Mouse (Mus musculus): ENCODE data around the gene Sh3bp5. TPM values are rescaled to one million over a fixed set of nuclear protein-coding genes. Genes with fewer than 3 reads are reported as not detected.

Sh3bp5 gene
- total and polyA plus RNA-seq, 3 experiments, result 27.0 to 58.3 (median 51.0) TPM

- intact Hi-C loops (cut with DNase I), result loop anchor here (5.0 kb wide), 1 partner anchor 33 kb away; no protein-coding TSS in a partner anchor
- Histone ChIP-seq H3K79me2 (replicated peaks; ENCODE audit: control insufficient read depth, insufficient read depth, low read length) (0 out of 2 replicates have a peak, but pooled peaks cover 2% of the 10 kb centered on the region), H3K27ac (peak overlapping the region; percentile 84), H3K36me3 (ENCODE audit: control insufficient read depth, insufficient read depth, low read length) (peaks cover 13% of the 10 kb centered on the region), H3K4me1 (ENCODE audit: control insufficient read depth, insufficient read depth, low read length) (peaks cover 18% of the 10 kb centered on the region), H3K27me3 (ENCODE audit: control insufficient read depth, insufficient read depth, low read length) (no peaks in the 10 kb centered on the region), H3K4me3 (peak overlapping the region; percentile 84), H3K9ac (ENCODE audit: low read depth, low read length) (peak overlapping the region; percentile 97)
- TF ChIP-seq EP300 (IDR thresholded peaks at IDR 0.05; ENCODE audit: insufficient read depth, low read depth, low read length) (no peak), POLR2A (IDR thresholded peaks at IDR 0.05; ENCODE audit: insufficient read depth, low read depth, low read length) (no peak), CTCF (IDR thresholded peaks at IDR 0.05) (peak; percentile 41)
- WGBS, result 1% methylated on average over 53 of the region's 53 CpGs
- DNase-seq, result no peak
Observed at GRCm38 (mm10) chr14:31435018-31435915, 611 bp downstream of the Sh3bp5 start.

DNA sequence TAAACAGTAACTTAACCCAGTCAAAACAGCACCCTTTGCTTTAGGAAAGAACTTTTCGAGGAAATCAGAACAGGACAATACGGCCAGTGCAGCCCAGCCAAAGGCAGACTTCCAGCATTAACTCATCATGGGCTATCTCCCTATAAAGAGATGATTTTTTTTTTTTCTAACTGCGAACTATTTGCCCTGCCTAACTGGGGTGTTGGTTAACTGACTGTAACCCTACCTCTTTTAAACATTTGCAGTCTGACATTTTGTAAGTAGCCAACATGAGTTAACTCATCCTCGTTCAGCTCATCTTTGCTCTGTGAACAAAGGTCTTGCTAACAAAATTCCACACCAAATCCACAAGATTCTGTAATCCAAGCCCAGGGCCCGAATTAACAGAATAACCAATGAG is 1.5 kb downstream of the Sh3bp5 start:
- Histone ChIP-seq H3K4me3 (peak overlapping the region; percentile 84), H3K36me3 (ENCODE audit: control insufficient read depth, insufficient read depth, low read length) (peaks cover 13% of the 10 kb centered on the region), H3K79me2 (replicated peaks; ENCODE audit: control insufficient read depth, insufficient read depth, low read length) (0 out of 2 replicates have a peak, but pooled peaks cover 2% of the 10 kb centered on the region), H3K27ac (peak overlapping the region; percentile 84), H3K27me3 (ENCODE audit: control insufficient read depth, insufficient read depth, low read length) (no peaks in the 10 kb centered on the region), H3K9ac (ENCODE audit: low read depth, low read length) (no peak overlapping the region), H3K4me1 (ENCODE audit: control insufficient read depth, insufficient read depth, low read length) (peaks cover 18% of the 10 kb centered on the region)
- DNase-seq, result no peak
- TF ChIP-seq EP300 (IDR thresholded peaks at IDR 0.05; ENCODE audit: insufficient read depth, low read depth, low read length) (no peak), POLR2A (IDR thresholded peaks at IDR 0.05; ENCODE audit: insufficient read depth, low read depth, low read length) (no peak), CTCF (IDR thresholded peaks at IDR 0.05) (no peak)
- WGBS, result 42% methylated on average over 5 of the region's 5 CpGs
- intact Hi-C loops (cut with DNase I), result no loop called here

DNA sequence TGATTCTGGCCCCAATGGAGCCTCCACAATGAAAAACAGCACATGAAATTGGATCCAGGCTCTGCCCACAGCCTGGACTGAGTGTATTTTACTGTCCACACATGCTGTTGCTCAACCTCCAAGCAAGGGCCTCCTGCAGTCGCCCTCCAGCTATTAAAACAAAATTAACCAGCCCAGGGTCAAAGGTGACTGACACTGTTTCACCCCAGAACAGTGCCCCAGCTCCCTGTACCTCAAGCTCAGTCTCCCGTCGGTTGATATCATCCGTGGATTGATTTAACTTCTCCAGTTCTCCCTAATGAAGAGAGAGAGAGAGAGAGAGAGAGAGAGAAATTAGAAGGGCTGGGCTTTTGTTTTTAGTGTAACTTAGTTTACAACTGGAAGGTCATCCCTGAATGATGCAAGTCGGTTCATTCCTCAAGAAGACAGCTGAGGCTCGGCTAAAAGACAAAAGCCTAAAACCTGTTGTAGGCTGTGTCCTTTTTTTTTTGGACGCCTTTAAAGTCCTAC is 2.0 kb downstream of the Sh3bp5 start:
- Histone ChIP-seq H3K4me3 (peak overlapping the region; percentile 15; the same call in 1 of the 2 replicates), H3K9ac (ENCODE audit: low read depth, low read length) (peak overlapping the region; percentile 19; the same call in 1 of the 2 replicates), H3K4me1 (ENCODE audit: control insufficient read depth, insufficient read depth, low read length) (peaks cover 19% of the 10 kb centered on the region), H3K27me3 (ENCODE audit: control insufficient read depth, insufficient read depth, low read length) (no peaks in the 10 kb centered on the region), H3K27ac (peak overlapping the region; percentile 84), H3K79me2 (replicated peaks; ENCODE audit: control insufficient read depth, insufficient read depth, low read length) (0 out of 2 replicates have a peak, but pooled peaks cover 2% of the 10 kb centered on the region), H3K36me3 (ENCODE audit: control insufficient read depth, insufficient read depth, low read length) (peaks cover 15% of the 10 kb centered on the region)
- intact Hi-C loops (cut with DNase I), result no loop called here
- no peak for DNase-seq
- 41% methylated on average over 7 of the region's 7 CpGs for WGBS
- TF ChIP-seq CTCF (IDR thresholded peaks at IDR 0.05) (no peak), EP300 (IDR thresholded peaks at IDR 0.05; ENCODE audit: insufficient read depth, low read depth, low read length) (no peak), POLR2A (IDR thresholded peaks at IDR 0.05; ENCODE audit: insufficient read depth, low read depth, low read length) (no peak)

DNA sequence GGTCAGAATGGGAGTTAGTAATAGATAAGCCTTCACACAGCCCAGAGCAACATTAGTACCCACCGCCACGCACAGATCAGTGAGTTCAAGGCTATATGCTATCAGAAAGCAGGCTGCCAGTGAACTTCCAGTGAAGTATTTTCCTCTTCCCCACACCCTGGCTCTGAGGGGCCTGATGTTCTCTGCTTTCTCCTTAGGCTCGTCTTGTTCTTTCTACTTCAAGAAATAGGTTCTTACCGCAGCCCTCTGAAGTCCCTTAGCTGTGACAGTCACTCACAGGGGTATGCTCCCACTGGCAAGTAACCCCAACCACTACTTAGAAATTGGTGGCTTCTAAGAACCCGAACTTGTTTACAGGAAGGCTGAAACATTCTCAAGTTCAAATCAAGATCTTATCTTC is 2.8 kb downstream of the Sh3bp5 start:
- Histone ChIP-seq H3K4me1 (ENCODE audit: control insufficient read depth, insufficient read depth, low read length) (peaks cover 25% of the 10 kb centered on the region), H3K36me3 (ENCODE audit: control insufficient read depth, insufficient read depth, low read length) (peaks cover 15% of the 10 kb centered on the region), H3K27me3 (ENCODE audit: control insufficient read depth, insufficient read depth, low read length) (no peaks in the 10 kb centered on the region), H3K4me3 (no peak overlapping the region; the same call in 1 of the 2 replicates), H3K9ac (ENCODE audit: low read depth, low read length) (no peak overlapping the region), H3K27ac (peak overlapping the region; percentile 84), H3K79me2 (replicated peaks; ENCODE audit: control insufficient read depth, insufficient read depth, low read length) (0 out of 2 replicates have a peak, but pooled peaks cover 2% of the 10 kb centered on the region)
- TF ChIP-seq CTCF (IDR thresholded peaks at IDR 0.05), result no peak
- no peak for TF ChIP-seq EP300 (IDR thresholded peaks at IDR 0.05; ENCODE audit: insufficient read depth, low read depth, low read length)
- TF ChIP-seq POLR2A (IDR thresholded peaks at IDR 0.05; ENCODE audit: insufficient read depth, low read depth, low read length), result no peak
- intact Hi-C loops (cut with DNase I), result no loop called here
- WGBS, result 46% methylated on average over 5 of the region's 5 CpGs
- DNase-seq, result no peak

DNA sequence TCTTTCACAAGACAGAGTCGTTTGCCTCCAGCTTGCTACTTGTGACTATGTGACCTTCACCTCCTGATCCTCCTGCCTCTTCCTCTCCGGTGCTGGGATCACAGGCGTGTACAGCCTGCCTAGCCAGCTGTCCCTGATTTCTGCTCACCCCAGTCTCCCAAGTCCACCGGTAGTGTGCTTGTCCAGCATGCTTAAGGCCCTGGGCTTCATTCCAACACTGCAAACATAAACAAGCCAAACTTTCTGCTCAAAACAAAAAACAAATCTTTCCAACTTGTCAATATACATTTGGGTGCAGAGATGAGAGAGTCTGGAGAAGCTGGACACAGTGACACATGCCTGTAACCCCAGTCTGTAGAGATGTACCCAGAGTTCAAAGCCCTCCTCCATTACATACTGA is 3.5 kb downstream of the Sh3bp5 start:
- TF ChIP-seq EP300 (IDR thresholded peaks at IDR 0.05; ENCODE audit: insufficient read depth, low read depth, low read length) (no peak), CTCF (IDR thresholded peaks at IDR 0.05) (no peak), POLR2A (IDR thresholded peaks at IDR 0.05; ENCODE audit: insufficient read depth, low read depth, low read length) (no peak)
- no peak for DNase-seq
- peak overlapping the region; percentile 84 for H3K27ac ChIP-seq
- H3K4me3 ChIP-seq, result 0 out of 2 replicates have a peak overlapping the region, but pooled peaks have one; percentile 1
- no peaks in the 10 kb centered on the region for H3K27me3 ChIP-seq (ENCODE audit: control insufficient read depth, insufficient read depth, low read length)
- H3K36me3 ChIP-seq (ENCODE audit: control insufficient read depth, insufficient read depth, low read length), result peaks cover 21% of the 10 kb centered on the region
- no peak overlapping the region for H3K9ac ChIP-seq (ENCODE audit: low read depth, low read length)
- 9% methylated on average over 4 of the region's 4 CpGs for WGBS
- peaks cover 31% of the 10 kb centered on the region for H3K4me1 ChIP-seq (ENCODE audit: control insufficient read depth, insufficient read depth, low read length)
- H3K79me2 ChIP-seq (replicated peaks; ENCODE audit: control insufficient read depth, insufficient read depth, low read length), result 0 out of 2 replicates have a peak, but pooled peaks cover 2% of the 10 kb centered on the region
- intact Hi-C loops (cut with DNase I), result no loop called here

Data from heart, adult 2 months (tissue).